Mouse (Mus musculus): ENCODE measurements around the gene Magi2.

DNA sequence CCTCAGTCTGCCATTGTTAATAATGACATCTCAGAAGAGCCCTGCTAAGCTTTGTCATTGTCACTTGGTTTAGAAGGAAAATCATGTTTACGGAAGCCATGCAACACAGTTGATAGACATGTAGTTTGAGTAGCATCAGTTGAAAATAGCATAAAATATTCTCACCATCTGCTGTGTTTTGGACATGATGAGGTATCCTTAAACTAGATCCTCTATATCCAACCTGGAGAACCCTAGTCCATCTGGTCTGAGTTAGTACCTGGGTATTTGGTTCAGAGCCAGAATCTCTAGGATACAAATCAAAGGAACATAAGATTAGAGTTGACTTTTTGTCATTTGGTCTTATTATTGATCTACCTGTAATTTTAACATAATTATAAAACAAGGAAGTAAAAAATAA lies 385.0 kb downstream of the Magi2 start:
- TF ChIP-seq POLR2A (IDR thresholded peaks at IDR 0.05; ENCODE audit: control insufficient read depth, extremely low read depth, insufficient read depth, low read length, poor library complexity) = no peak
- no peak for TF ChIP-seq CTCF (IDR thresholded peaks at IDR 0.05; ENCODE audit: borderline replicate concordance, control insufficient read depth, extremely low read depth, insufficient read depth, low read length, poor library complexity)

Measured in thymus, adult 2 months (tissue).